Mouse (Mus musculus): ENCODE data around the gene Id3. TPM values are rescaled to one million over a fixed set of nuclear protein-coding genes. Genes with fewer than 3 reads are reported as not detected.

Gene Id3
- polyA plus RNA-seq, 1 experiment from 2014 or later: 543 TPM

DNA sequence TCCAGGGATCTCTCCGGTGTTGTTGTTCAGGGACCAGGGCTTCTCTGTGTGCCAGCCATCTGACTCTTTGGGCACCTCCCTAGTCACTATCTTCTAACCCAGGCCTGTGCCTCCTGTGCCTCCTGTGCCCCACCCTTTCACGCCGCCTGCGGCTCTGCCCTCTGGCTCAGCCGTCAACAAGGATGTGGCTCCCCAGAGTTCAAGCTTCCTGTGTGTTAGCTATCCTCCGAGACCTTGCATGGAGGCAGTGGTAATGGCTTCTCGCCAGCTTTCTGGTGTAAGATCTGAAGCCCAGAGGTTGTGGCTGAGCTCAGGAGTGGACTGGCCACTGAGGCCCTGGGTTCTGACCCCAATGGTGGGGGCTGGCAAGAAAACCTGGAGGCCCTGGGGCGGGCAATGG, 46.6 kb downstream of the Id3 start:
- DNase-seq (ENCODE audit: low spot score, missing footprints): no peak
- Histone ChIP-seq H3K4me3 (ENCODE audit: low read depth, low read length) (no peak overlapping the region), H3K4me1 (ENCODE audit: control insufficient read depth, insufficient read depth, low read length) (no peaks in the 10 kb centered on the region), H3K36me3 (ENCODE audit: control insufficient read depth, insufficient read depth, low read length) (peaks cover 6% of the 10 kb centered on the region; the same call in 1 of the 2 replicates), H3K9ac (ENCODE audit: low read length) (no peak overlapping the region), H3K27me3 (ENCODE audit: control insufficient read depth, insufficient read depth, low read length) (no peaks in the 10 kb centered on the region), H3K27ac (ENCODE audit: low read depth, low read length) (no peak overlapping the region), H3K4me2 (no peak overlapping the region), H3K9me3 (ENCODE audit: control insufficient read depth, low read length) (no peaks in the 10 kb centered on the region)
- WGBS: 94% methylated on average over 8 of the region's 8 CpGs
- no peak for ATAC-seq (ENCODE audit: low FRiP score)

DNA sequence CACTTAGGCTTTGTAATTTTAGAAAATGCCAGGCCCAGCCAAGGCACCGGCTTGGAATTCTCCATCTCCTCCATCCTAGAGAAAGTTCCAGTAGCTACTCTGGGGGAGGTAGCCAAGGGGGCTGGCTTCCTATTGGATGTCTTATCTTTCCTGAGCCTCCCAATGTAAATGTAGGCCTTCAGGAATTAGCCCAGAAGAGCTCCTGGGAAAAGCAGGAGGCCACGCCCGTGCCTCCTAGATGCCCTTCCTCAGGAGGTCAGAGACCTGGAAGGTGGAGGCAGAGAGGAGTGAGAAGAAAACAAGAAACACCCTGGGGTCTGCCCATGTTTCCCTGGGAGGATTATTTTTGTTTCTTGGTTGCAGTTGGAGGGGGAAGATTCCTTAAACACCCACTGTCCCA, 50.3 kb downstream of the Id3 start:
- Histone ChIP-seq H3K9ac (ENCODE audit: low read length) (no peak overlapping the region), H3K4me3 (ENCODE audit: low read depth, low read length) (no peak overlapping the region), H3K27me3 (ENCODE audit: control insufficient read depth, insufficient read depth, low read length) (no peaks in the 10 kb centered on the region), H3K4me2 (no peak overlapping the region), H3K9me3 (ENCODE audit: control insufficient read depth, low read length) (no peaks in the 10 kb centered on the region), H3K27ac (ENCODE audit: low read depth, low read length) (no peak overlapping the region), H3K36me3 (ENCODE audit: control insufficient read depth, insufficient read depth, low read length) (peaks cover 6% of the 10 kb centered on the region), H3K4me1 (ENCODE audit: control insufficient read depth, insufficient read depth, low read length) (no peaks in the 10 kb centered on the region)
- 88% methylated on average over 3 of the region's 3 CpGs for WGBS
- ATAC-seq (ENCODE audit: low FRiP score) (no peak), DNase-seq (ENCODE audit: low spot score, missing footprints) (no peak)

DNA sequence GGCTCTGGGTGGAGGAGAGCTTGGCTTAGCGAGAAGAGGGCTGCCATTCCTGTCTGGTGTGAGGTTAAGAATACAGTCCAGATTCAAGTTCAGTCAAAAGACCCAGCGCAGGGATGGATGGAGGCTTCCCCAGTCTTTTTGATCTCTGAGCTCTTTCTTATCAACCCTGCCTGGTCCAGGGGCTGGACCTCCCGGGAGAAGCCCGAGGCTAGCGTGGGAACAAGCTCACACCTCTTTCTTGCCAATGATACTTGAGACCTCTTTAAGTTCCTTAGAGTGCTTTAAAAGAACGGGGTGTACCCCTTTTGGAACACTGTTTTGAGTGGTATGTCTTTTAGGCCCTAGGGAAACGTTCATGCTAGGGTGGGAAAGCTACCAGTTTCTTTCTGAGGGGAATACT, 51.7 kb downstream of the Id3 start:
- no peak overlapping the region for H3K9ac ChIP-seq (ENCODE audit: low read length)
- no peak overlapping the region for H3K27ac ChIP-seq (ENCODE audit: low read depth, low read length)
- H3K4me2 ChIP-seq: no peak overlapping the region
- 70% methylated on average over 7 of the region's 7 CpGs for WGBS
- H3K4me3 ChIP-seq (ENCODE audit: low read depth, low read length): no peak overlapping the region
- H3K27me3 ChIP-seq (ENCODE audit: control insufficient read depth, insufficient read depth, low read length): no peaks in the 10 kb centered on the region
- no peaks in the 10 kb centered on the region for H3K4me1 ChIP-seq (ENCODE audit: control insufficient read depth, insufficient read depth, low read length)
- H3K36me3 ChIP-seq (ENCODE audit: control insufficient read depth, insufficient read depth, low read length): peaks cover 6% of the 10 kb centered on the region
- ATAC-seq (ENCODE audit: low FRiP score) (no peak), DNase-seq (ENCODE audit: low spot score, missing footprints) (no peak)
- no peaks in the 10 kb centered on the region for H3K9me3 ChIP-seq (ENCODE audit: control insufficient read depth, low read length)

Other genes with a start within 250 kb of the Id3 start
- gene Cnr2, start 248.1 kb upstream of the Id3 start, polyA plus RNA-seq (2014; fragmentation: Nextera tagmentation; extraction: Ambion mirVana): 0.41 and 0.63 TPM in 2 replicates
- gene Fuca1, start 222.8 kb upstream of the Id3 start, polyA plus RNA-seq (2014; fragmentation: Nextera tagmentation; extraction: Ambion mirVana): 43.0 and 48.1 TPM in 2 replicates
- 55.1 and 62.9 TPM in 2 replicates for gene Hmgcl, start 197.0 kb upstream of the Id3 start, polyA plus RNA-seq (2014; fragmentation: Nextera tagmentation; extraction: Ambion mirVana)
- gene Gale, start 179.8 kb upstream of the Id3 start, polyA plus RNA-seq (2014; fragmentation: Nextera tagmentation; extraction: Ambion mirVana): 25.6 and 27.0 TPM in 2 replicates
- gene Lypla2, start 170.9 kb upstream of the Id3 start, polyA plus RNA-seq (2014; fragmentation: Nextera tagmentation; extraction: Ambion mirVana): 136 and 144 TPM in 2 replicates
- 64.8 and 65.8 TPM in 2 replicates for gene Pithd1, start 156.2 kb upstream of the Id3 start, polyA plus RNA-seq (2014; fragmentation: Nextera tagmentation; extraction: Ambion mirVana)
- 42.8 and 43.6 TPM in 2 replicates for gene Eloa, start 121.7 kb upstream of the Id3 start, polyA plus RNA-seq (2014; fragmentation: Nextera tagmentation; extraction: Ambion mirVana)
- gene Rpl11, start 90.1 kb upstream of the Id3 start, polyA plus RNA-seq (2014; fragmentation: Nextera tagmentation; extraction: Ambion mirVana): 333 and 390 TPM in 2 replicates
- 6.8 and 8.0 TPM in 2 replicates for gene E2f2, start 28.9 kb downstream of the Id3 start, polyA plus RNA-seq (2014; fragmentation: Nextera tagmentation; extraction: Ambion mirVana)
- gene Asap3, start 62.9 kb downstream of the Id3 start, polyA plus RNA-seq (2014; fragmentation: Nextera tagmentation; extraction: Ambion mirVana): 2.8 and 3.2 TPM in 2 replicates
- 1.5 and 1.7 TPM in 2 replicates for gene Tcea3, start 104.2 kb downstream of the Id3 start, polyA plus RNA-seq (2014; fragmentation: Nextera tagmentation; extraction: Ambion mirVana)
- 29.7 and 31.4 TPM in 2 replicates for gene Zfp46, start 141.2 kb downstream of the Id3 start, polyA plus RNA-seq (2014; fragmentation: Nextera tagmentation; extraction: Ambion mirVana)
- 193 and 196 TPM in 2 replicates for gene Hnrnpr, start 167.4 kb downstream of the Id3 start, polyA plus RNA-seq (2014; fragmentation: Nextera tagmentation; extraction: Ambion mirVana)